Mouse (Mus musculus) CH12.LX (cell line): ENCODE results near the gene App. TPM values are rescaled to one million over a fixed set of nuclear protein-coding genes. Genes with fewer than 3 reads are reported as not detected.

Experiments
- DNase-seq: peaks from one replicate; pipeline ENCODE4 v3.0.0-alpha.2; 2013; ENCODE audit errors: extremely low read depth
- H3K27ac ChIP-seq: 2 replicates; pipeline ENCODE4 v1.5.1; 2012; ENCODE audit warnings: low read depth, mild to moderate bottlenecking, control low read depth, moderate library complexity; ENCODE audit not compliant: insufficient read depth
- H3K27me3 ChIP-seq: replicated peaks from 2 replicates; pipeline ENCODE3; 2012; ENCODE audit warnings: inconsistent platforms
- H3K36me3 ChIP-seq, 2 experiments: replicated peaks in 1 of 2; 2 replicates each; pipeline versions ENCODE3 to v1.6.1; 2012; ENCODE audit warnings: inconsistent platforms in 1 of 2, low read length in 1 of 2, mild to moderate bottlenecking in 1 of 2, mixed read lengths in 1 of 2, moderate library complexity in 1 of 2; ENCODE audit not compliant: control insufficient read depth in 1 of 2, insufficient read depth in 1 of 2
- H3K4me1 ChIP-seq, 2 experiments: 2 replicates each; pipeline ENCODE4 v1.6.1; 2012; ENCODE audit warnings: inconsistent platforms in 1 of 2, moderate library complexity in 1 of 2; ENCODE audit not compliant: insufficient read depth in 2 of 2, control insufficient read depth in 1 of 2
- H3K4me2 ChIP-seq: 2 replicates; pipeline ENCODE4 v1.6.1; 2012; ENCODE audit warnings: low read depth, mild to moderate bottlenecking, control low read depth; ENCODE audit not compliant: poor library complexity, insufficient read depth, severe bottlenecking
- H3K4me3 ChIP-seq, 3 experiments: fragments of 150-350 bp in 1 of 3; sonication (generic) in 1 of 3; replicated peaks in 1 of 3; 2 replicates each; pipeline versions ENCODE3 to v1.5.1; 2011 to 2012; ENCODE audit warnings: low read depth in 2 of 3, low read length in 2 of 3, mild to moderate bottlenecking in 2 of 3, moderate library complexity in 2 of 3, control low read depth in 1 of 3, improper control_type of control experiment in 1 of 3, inconsistent platforms in 1 of 3, mixed read lengths in 1 of 3; ENCODE audit not compliant: poor library complexity in 1 of 3
- H3K79me2 ChIP-seq: replicated peaks from 2 replicates; pipeline ENCODE4 v1.6.1; 2012; ENCODE audit warnings: mild to moderate bottlenecking, moderate library complexity; ENCODE audit not compliant: control insufficient read depth, poor library complexity, insufficient read depth, severe bottlenecking; ENCODE audit errors: extremely low read depth
- H3K9ac ChIP-seq: 2 replicates; pipeline ENCODE4 v1.6.1; 2012; ENCODE audit warnings: low read depth, mild to moderate bottlenecking, control low read depth, moderate library complexity; ENCODE audit not compliant: insufficient read depth
- H3K9me3 ChIP-seq: replicated peaks from 2 replicates; pipeline ENCODE3; 2012; ENCODE audit warnings: low read length, inconsistent platforms, mixed read lengths
- CHD1 ChIP-seq: IDR thresholded peaks from 2 replicates; pipeline ENCODE4 v1.6.1; 2012; ENCODE audit warnings: low read depth, low read length, improper control_type of control experiment, inconsistent platforms
- CTCF ChIP-seq, 2 experiments: IDR thresholded peaks in 1 of 2; conservative IDR thresholded peaks in 1 of 2; 2 replicates each; pipeline ENCODE4 v1.5.1; 2011 to 2012; ENCODE audit warnings: low read depth in 2 of 2, low read length in 2 of 2, improper control_type of control experiment in 1 of 2, inconsistent platforms in 1 of 2, mild to moderate bottlenecking in 1 of 2, moderate library complexity in 1 of 2
- E2F4 ChIP-seq: IDR thresholded peaks from 2 replicates; pipeline ENCODE4 v1.6.1; 2011; ENCODE audit warnings: low read depth, low read length, improper control_type of control experiment; ENCODE audit not compliant: insufficient replicate concordance
- EP300 ChIP-seq: IDR thresholded peaks from 2 replicates; pipeline ENCODE4 v1.6.1; 2011; ENCODE audit warnings: low read length, improper control_type of control experiment
- GABPA ChIP-seq: IDR thresholded peaks from 2 replicates; pipeline ENCODE4 v1.6.1; 2012; ENCODE audit warnings: low read depth, low read length, improper control_type of control experiment, inconsistent platforms; ENCODE audit not compliant: insufficient replicate concordance
- IRF4 ChIP-seq: IDR thresholded peaks from 2 replicates; pipeline ENCODE4 v1.6.1; 2014; ENCODE audit warnings: low read depth, mild to moderate bottlenecking, inconsistent platforms, low read length, improper control_type of control experiment
- JUND ChIP-seq: conservative IDR thresholded peaks from 2 replicates; pipeline ENCODE4 v1.6.1; 2011; ENCODE audit warnings: low read depth, low read length, improper control_type of control experiment
- MAFK ChIP-seq: IDR thresholded peaks from 2 replicates; pipeline ENCODE4 v1.6.1; 2011; ENCODE audit warnings: low read length, improper control_type of control experiment; ENCODE audit not compliant: insufficient replicate concordance
- MAX ChIP-seq: IDR thresholded peaks from 2 replicates; pipeline ENCODE4 v1.6.1; 2011; ENCODE audit warnings: low read length, improper control_type of control experiment
- MYC ChIP-seq: IDR thresholded peaks from 2 replicates; pipeline ENCODE4 v1.6.1; 2011; ENCODE audit warnings: low read depth, mild to moderate bottlenecking, improper control_type of control experiment, low read length
- POLR2AphosphoS2 ChIP-seq: IDR thresholded peaks from 2 replicates; pipeline ENCODE4 v1.6.1; 2011; ENCODE audit warnings: low read depth, low read length, improper control_type of control experiment
- RCOR1 ChIP-seq: conservative IDR thresholded peaks from 2 replicates; pipeline ENCODE4 v1.6.1; 2012; ENCODE audit warnings: low read depth, mild to moderate bottlenecking, inconsistent platforms, low read length, improper control_type of control experiment
- TBP ChIP-seq: conservative IDR thresholded peaks from 2 replicates; pipeline ENCODE4 v1.6.1; 2011; ENCODE audit warnings: low read depth, low read length, improper control_type of control experiment
- TCF12 ChIP-seq: IDR thresholded peaks from 2 replicates; pipeline ENCODE4 v1.6.1; 2014; ENCODE audit warnings: low read depth, mild to moderate bottlenecking, inconsistent platforms, low read length, improper control_type of control experiment
- UBTF ChIP-seq: IDR thresholded peaks from 2 replicates; pipeline ENCODE4 v1.6.1; 2012; ENCODE audit warnings: low read depth, mild to moderate bottlenecking, inconsistent platforms, low read length, improper control_type of control experiment, moderate library complexity
- USF1 ChIP-seq: IDR thresholded peaks from 2 replicates; pipeline ENCODE4 v1.6.1; 2014; ENCODE audit warnings: low read depth, mild to moderate bottlenecking, inconsistent platforms, low read length, improper control_type of control experiment
- ZKSCAN1 ChIP-seq: IDR thresholded peaks from 2 replicates; pipeline ENCODE4 v1.6.1; 2012; ENCODE audit warnings: low read depth, inconsistent platforms, low read length, improper control_type of control experiment, borderline replicate concordance
- ZMIZ1 ChIP-seq: IDR thresholded peaks from 2 replicates; pipeline ENCODE4 v1.6.1; 2012; ENCODE audit warnings: low read depth, mild to moderate bottlenecking, inconsistent platforms, low read length, improper control_type of control experiment
- ZNF384 ChIP-seq: IDR thresholded peaks from 2 replicates; pipeline ENCODE4 v1.6.1; 2012; ENCODE audit warnings: low read depth, low read length, improper control_type of control experiment, inconsistent platforms
- dilution Hi-C: fragments of 300-500 bp; cut with MboI; formaldehyde crosslinking; loops from 2 replicates; pipeline ENCODE4 v1.14.3; 2020; ENCODE audit warnings: low sequenced_read_pairs; ENCODE audit not compliant: extremely low pct_unique_long_range_greater_than_20kb, extremely low pct_ligation_motif_present
- in situ Hi-C: fragments of 300-500 bp; cut with MboI; formaldehyde crosslinking; loops from 3 replicates; pipeline ENCODE4 v1.14.3; 2019; ENCODE audit warnings: low sequenced_read_pairs, low pct_ligation_motif_present, low pct_unique_long_range_greater_than_20kb, mixed read lengths
- polyA plus RNA-seq: library from polyadenylated mRNA; unstranded; fragments of >175 nt; gene quantifications from 2 replicates; pipeline ENCODE4 v1.2.1, GENCODE M21; 2012; ENCODE audit warnings: low read depth; ENCODE audit not compliant: insufficient read length
- total RNA-seq, 2 experiments: library from RNA; depleted of rRNA; stranded (reverse); fragments of 300-350 nt in 1 of 2; fragments of >200 nt in 1 of 2; gene quantifications; 2 replicates each; pipeline ENCODE4 v1.2.3; 2012 to 2014

Gene App
- total and polyA plus RNA-seq, 3 experiments, result 31.1 to 99.2 (median 84.1) TPM

- dilution Hi-C loops, result no loop called here
- in situ Hi-C loops, result no loop called here
- no peaks in the 10 kb centered on the region for H3K4me1 ChIP-seq
Observed at GRCm38 (mm10) chr16:84978589-84978988, 195.0 kb downstream of the App start.

GRCm38 (mm10) chr16:84974176-84974518 is 199.4 kb downstream of the App start:
- H3K9ac ChIP-seq, result no peak overlapping the region
- no peak overlapping the region for H3K4me2 ChIP-seq
- no peaks in the 10 kb centered on the region for H3K9me3 ChIP-seq
- peaks cover 35 to 74% of the 10 kb centered on the region in 2 experiments for H3K36me3 ChIP-seq
- no peak for DNase-seq
- H3K4me1 ChIP-seq, result peaks cover 0 to 12% of the 10 kb centered on the region in 2 experiments; a peak in 1 of 4 replicates
- TF ChIP-seq GABPA (no peak), MAFK (no peak), POLR2AphosphoS2 (no peak), JUND (no peak), TCF12 (no peak)
- dilution Hi-C loops, result no loop called here
- H3K4me3 ChIP-seq, result no peak overlapping the region
- no peaks in the 10 kb centered on the region for H3K27me3 ChIP-seq
- H3K79me2 ChIP-seq, result no peaks in the 10 kb centered on the region
- no peak overlapping the region for H3K27ac ChIP-seq
- in situ Hi-C loops, result loop anchor here (25.0 kb wide), 1 partner anchor 713 kb away; no protein-coding TSS in a partner anchor

More at GRCm38 (mm10) chr16:84978589-84978988, 195.0 kb downstream of the App start:
- Histone ChIP-seq H3K27me3 (no peaks in the 10 kb centered on the region), H3K27ac (no peak overlapping the region), H3K79me2 (no peaks in the 10 kb centered on the region), H3K4me2 (no peak overlapping the region)
- TF ChIP-seq CHD1 (no peak), GABPA (no peak), EP300 (no peak), MYC (no peak), USF1 (no peak), ZKSCAN1 (no peak)
- TF ChIP-seq, all 38 proteins: peak for 0
- Histone ChIP-seq H3K9ac (no peak overlapping the region), H3K4me3 (no peak overlapping the region), H3K36me3 (peaks cover 26 to 58% of the 10 kb centered on the region in 2 experiments), H3K9me3 (no peaks in the 10 kb centered on the region)
- no peak for DNase-seq

DNA sequence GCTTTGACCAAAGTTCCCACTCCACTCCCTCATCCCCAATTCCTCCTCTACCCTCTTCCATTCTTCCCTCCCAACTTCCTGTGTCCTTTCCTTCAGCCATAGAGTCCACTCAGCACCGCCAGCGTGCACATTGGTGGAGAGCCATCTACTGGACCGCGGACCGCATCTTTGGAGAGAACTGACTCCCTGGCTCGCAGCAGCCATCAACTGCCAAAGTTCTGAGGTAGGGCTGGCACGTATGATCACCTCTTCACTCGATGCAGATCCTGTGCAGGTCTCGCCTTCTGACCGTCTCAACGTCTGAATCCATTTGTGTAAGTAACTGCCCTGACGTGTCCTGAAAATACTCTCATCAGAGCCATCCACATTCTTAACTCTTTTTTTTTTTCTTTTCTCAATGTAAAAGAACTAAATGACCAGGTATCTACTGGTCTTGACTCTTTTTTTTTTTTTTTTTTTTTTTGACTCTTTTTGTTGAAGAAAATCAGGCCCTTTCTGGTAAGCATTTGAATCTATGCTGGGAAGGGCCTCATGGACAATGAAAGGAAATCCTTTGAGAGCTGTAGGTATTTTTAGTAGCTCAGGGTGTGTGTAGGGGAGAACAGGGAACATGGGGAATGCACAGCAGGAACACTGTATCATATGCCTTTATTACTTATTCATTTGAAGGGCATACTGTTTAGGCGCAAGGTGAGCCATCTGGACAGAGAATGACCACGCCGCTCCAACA is 200.0 kb downstream of the App start:
- Histone ChIP-seq H3K4me2 (no peak overlapping the region), H3K4me1 (peaks cover 0 to 12% of the 10 kb centered on the region in 2 experiments; a peak in 1 of 4 replicates), H3K27me3 (no peaks in the 10 kb centered on the region), H3K79me2 (no peaks in the 10 kb centered on the region), H3K9me3 (no peaks in the 10 kb centered on the region), H3K36me3 (peaks cover 35 to 76% of the 10 kb centered on the region in 2 experiments), H3K27ac (no peak overlapping the region), H3K4me3 (no peak overlapping the region), H3K9ac (no peak overlapping the region)
- in situ Hi-C loops, result loop anchor here (25.0 kb wide), 1 partner anchor 714 kb away; no protein-coding TSS in a partner anchor
- no peak for DNase-seq
- dilution Hi-C loops, result no loop called here
- no peak for TF ChIP-seq CTCF (conservative IDR thresholded peaks at IDR 0.05 in 1 of 2, IDR thresholded peaks at IDR 0.05 in 1 of 2; ENCODE audit: low read depth in 2 of 2, low read length in 2 of 2)
- TF ChIP-seq CHD1, result no peak
- TF ChIP-seq ZNF384, result no peak
- TF ChIP-seq UBTF, result no peak
- TF ChIP-seq MYC, result no peak
- no peak for TF ChIP-seq EP300
- no peak for TF ChIP-seq TBP
- no peak for TF ChIP-seq ZMIZ1
- TF ChIP-seq RCOR1, result no peak
- TF ChIP-seq MAFK, result no peak
- TF ChIP-seq E2F4, result no peak
- TF ChIP-seq MAX, result no peak
- TF ChIP-seq IRF4, result no peak
- TF ChIP-seq ZKSCAN1, result no peak
